In the genomic region with DNA sequence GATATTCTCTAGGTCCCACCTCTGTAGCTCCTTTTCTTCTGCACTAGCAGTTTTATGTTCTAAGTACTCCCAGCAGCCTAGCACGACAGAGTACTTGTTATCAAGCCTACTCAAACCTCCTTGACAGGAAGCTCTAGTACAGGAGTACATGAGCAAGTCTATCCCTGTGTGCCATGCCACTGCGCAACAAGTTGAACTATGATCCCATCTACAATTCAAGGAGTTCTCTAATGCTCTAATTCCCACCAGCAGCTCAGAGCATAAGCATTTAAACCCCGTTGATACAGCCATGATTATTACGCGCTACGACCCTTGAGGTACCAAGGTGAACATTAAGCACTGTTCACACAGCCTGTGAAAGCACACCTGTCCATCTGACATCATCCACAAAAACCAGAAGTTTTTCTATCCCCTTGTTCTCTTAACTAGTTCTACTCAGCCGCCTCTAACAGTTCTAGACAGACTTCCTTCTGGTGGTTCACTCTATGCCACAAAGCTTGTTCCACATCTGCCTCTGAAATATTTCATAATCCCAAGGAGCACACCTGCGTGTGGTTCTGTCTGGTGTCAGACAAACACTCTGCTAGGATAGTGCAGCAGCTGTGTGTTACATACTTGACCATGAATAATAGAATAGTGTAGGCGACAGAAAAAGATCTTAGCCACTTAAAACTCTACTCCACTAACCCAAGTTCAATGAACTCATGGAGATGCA, we compare ENCODE assay signal across 14 mouse cellular contexts. TPM values are rescaled to one million over a fixed set of nuclear protein-coding genes. Genes with fewer than 3 reads are reported as not detected.
DNase-seq lines count a peak whose midpoint lies in the region; ATAC-seq lines count a peak whose summit lies in the region.
"Had no signal": no experiment of that assay in that cellular context is flagged by ENCODE, and none has a peak within 500 bp of the region (broad histone marks: within the 10 kb centered on the region; RNA-seq: fewer than 3 reads in every experiment).

No protein-coding gene starts in this region.

- H3K9ac ChIP-seq in heart, embryonic 14.5 days (ENCODE audit: low read length), result no peak overlapping the region
- no peak overlapping the region for H3K9ac ChIP-seq in lung, embryonic 16.5 days (ENCODE audit: low read length)
- H3K9ac ChIP-seq: embryonic facial prominence, embryonic 15.5 days; forebrain, postnatal 0 days; limb, embryonic 15.5 days had no signal

- no peaks in the 10 kb centered on the region for H3K9me3 ChIP-seq in heart, embryonic 14.5 days (ENCODE audit: control insufficient read depth, low read length)
- no peaks in the 10 kb centered on the region for H3K9me3 ChIP-seq in lung, embryonic 16.5 days (ENCODE audit: control insufficient read depth, low read length)
- H3K9me3 ChIP-seq: embryonic facial prominence, embryonic 15.5 days; limb, embryonic 15.5 days had no signal

- WGBS in heart, embryonic 14.5 days, result 72% methylated on average over 9 of the region's 9 CpGs
- 68% methylated on average over 9 of the region's 9 CpGs for WGBS in lung, embryonic 16.5 days

- peaks cover 19 to 59% of the 10 kb centered on the region in 2 experiments for H3K4me1 ChIP-seq in heart, embryonic 14.5 days (ENCODE audit: control insufficient read depth in 2 of 2, insufficient read depth in 2 of 2, low read length in 2 of 2)
- H3K4me1 ChIP-seq in lung, embryonic 16.5 days (replicated peaks; ENCODE audit: control insufficient read depth, insufficient read depth, low read length), result peaks cover 19% of the 10 kb centered on the region

- no peaks in the 10 kb centered on the region for H3K27me3 ChIP-seq in heart, embryonic 14.5 days (ENCODE audit: control insufficient read depth, insufficient read depth, low read length)
- no peaks in the 10 kb centered on the region for H3K27me3 ChIP-seq in lung, embryonic 16.5 days (ENCODE audit: control insufficient read depth, insufficient read depth, low read depth, low read length)
- H3K27me3 ChIP-seq: embryonic facial prominence, embryonic 15.5 days; limb, embryonic 15.5 days had no signal

- no peak for DNase-seq in heart, postnatal 25 days (ENCODE audit: low spot score)
- no peak for DNase-seq in lung, postnatal 10 days
- no peak for DNase-seq in ovary, adult 18-20 months (ENCODE audit: low spot score)
- DNase-seq in frontal cortex, postnatal 14 days (ENCODE audit: low spot score in 2 of 2), result no peak
- DNase-seq: cerebellum, adult 11 months; forebrain, postnatal 0 days; right cerebral cortex, postnatal 4 days had no signal

- no peak overlapping the region for H3K4me3 ChIP-seq in heart, embryonic 14.5 days (ENCODE audit: control insufficient read depth in 1 of 2, insufficient read depth in 1 of 2, low read depth in 1 of 2, low read length in 2 of 2)
- H3K4me3 ChIP-seq in lung, embryonic 16.5 days (ENCODE audit: low read length), result no peak overlapping the region
- H3K4me3 ChIP-seq: embryonic facial prominence, embryonic 15.5 days; limb, embryonic 15.5 days had no signal

- H3K4me2 ChIP-seq in heart, embryonic 14.5 days (ENCODE audit: low read length), result peak overlapping the region; percentile 23
- H3K4me2 ChIP-seq in lung, embryonic 16.5 days (ENCODE audit: low read depth, low read length), result no peak overlapping the region
- H3K4me2 ChIP-seq: embryonic facial prominence, embryonic 15.5 days; limb, embryonic 15.5 days had no signal

- peak overlapping the region; percentile 51 to 62 for H3K27ac ChIP-seq in heart, embryonic 14.5 days (replicated peaks in 1 of 2; ENCODE audit: control insufficient read depth in 1 of 2, insufficient read depth in 1 of 2, low read depth in 2 of 2, low read length in 2 of 2)
- H3K27ac ChIP-seq in lung, embryonic 16.5 days (ENCODE audit: low read length), result 0 out of 2 replicates have a peak overlapping the region, but pooled peaks have one; percentile 8
- H3K27ac ChIP-seq: embryonic facial prominence, embryonic 15.5 days; limb, embryonic 15.5 days had no signal

- intact Hi-C loops in heart, postnatal 25 days (cut with DNase I), result no loop called here

- H3K36me3 ChIP-seq in heart, embryonic 14.5 days (ENCODE audit: control insufficient read depth, insufficient read depth, low read length), result no peaks in the 10 kb centered on the region
- no peaks in the 10 kb centered on the region for H3K36me3 ChIP-seq in lung, embryonic 16.5 days (ENCODE audit: control insufficient read depth, insufficient read depth, low read length)
- H3K36me3 ChIP-seq: embryonic facial prominence, embryonic 15.5 days; limb, embryonic 15.5 days had no signal

- no peak for ATAC-seq in heart, embryonic 14.5 days (ENCODE audit: insufficient number of reproducible peaks, insufficient read depth, low FRiP score, low read depth)
- peak; percentile 47 for ATAC-seq in lung, embryonic 16.5 days (ENCODE audit: low read depth)
- ATAC-seq in common myeloid progenitor, adult 5-6 weeks (replicated peaks; ENCODE audit: low read depth, poor library complexity, severe bottlenecking), result peak; percentile 65
- ATAC-seq in megakaryocyte, adult 5-6 weeks (ENCODE audit: poor library complexity, severe bottlenecking), result peak; percentile 51
- ATAC-seq: forebrain, postnatal 0 days; hindbrain, embryonic 16.5 days had no signal

RNA-seq across cellular contexts. Expression of a gene that starts 16.2 kb away (rescaled TPM):
- 274 and 275 TPM in 2 replicates for polyA plus RNA-seq in heart, embryonic 14.5 days (2014; fragmentation: Nextera tagmentation; extraction: Ambion mirVana)
- 10 to 100 TPM; 75.5 to 82.9 TPM for total RNA-seq in heart, postnatal 25 days (2021)
- polyA plus RNA-seq in lung, embryonic 16.5 days (2015; fragmentation: Nextera tagmentation; extraction: Ambion mirVana), result 191 and 204 TPM in 2 replicates
- total RNA-seq in common myeloid progenitor, adult 5-6 weeks (2017), result 41.4 and 52.9 TPM in 2 replicates
- 109 and 136 TPM in 2 replicates for total RNA-seq in megakaryocyte, adult 5-6 weeks (2015)
- total RNA-seq in megakaryocyte, adult 5-6 weeks (2017), result 44.2 and 56.7 TPM in 2 replicates
